Mouse (Mus musculus) liver, adult 2 months (tissue): ENCODE results near the gene Syt13. TPM values are rescaled to one million over a fixed set of nuclear protein-coding genes. Genes with fewer than 3 reads are reported as not detected.

Experiments used
- DNase-seq: peaks from one replicate; pipeline ENCODE4 v3.0.0-alpha.2; 2011; ENCODE audit warnings: low read depth, low spot score; ENCODE audit errors: extremely low read depth
- H3K27ac ChIP-seq: fragments of 200-500 bp; replicated peaks from 2 replicates; pipeline ENCODE4 v1.5.1; 2012; ENCODE audit warnings: low read depth, mild to moderate bottlenecking, control low read depth, inconsistent platforms, low read length; ENCODE audit not compliant: insufficient read depth
- H3K27me3 ChIP-seq: fragments of 200-500 bp; 2 replicates; pipeline ENCODE4 v1.6.1; 2012; ENCODE audit warnings: mild to moderate bottlenecking, moderate library complexity, low read length, inconsistent platforms; ENCODE audit not compliant: control insufficient read depth, insufficient read depth
- H3K36me3 ChIP-seq: fragments of 200-500 bp; 2 replicates; pipeline ENCODE4 v1.6.1; 2012; ENCODE audit warnings: low read length, inconsistent platforms; ENCODE audit not compliant: control insufficient read depth, insufficient read depth
- H3K4me1 ChIP-seq: fragments of 200-500 bp; 2 replicates; pipeline ENCODE4 v1.6.1; 2011; ENCODE audit warnings: low read length; ENCODE audit not compliant: control insufficient read depth, insufficient read depth
- H3K4me3 ChIP-seq: fragments of 200-500 bp; 2 replicates; pipeline ENCODE4 v1.5.1; 2011; ENCODE audit warnings: low read depth, mild to moderate bottlenecking, control low read depth, low read length, moderate library complexity; ENCODE audit not compliant: insufficient read depth
- H3K79me2 ChIP-seq: fragments of 200-500 bp; 2 replicates; pipeline ENCODE4 v1.6.1; 2012; ENCODE audit warnings: inconsistent platforms, mild to moderate bottlenecking, low read length, moderate library complexity; ENCODE audit not compliant: control insufficient read depth, insufficient read depth
- H3K9ac ChIP-seq: fragments of 200-500 bp; 2 replicates; pipeline ENCODE4 v1.6.1; 2012; ENCODE audit warnings: low read depth, mild to moderate bottlenecking, control low read depth, inconsistent platforms, low read length
- CTCF ChIP-seq: fragments of 200-500 bp; IDR thresholded peaks from 2 replicates; pipeline ENCODE4 v1.5.1; 2011; ENCODE audit warnings: low read depth, low read length, control low read depth
- POLR2A ChIP-seq: fragments of 200-500 bp; IDR thresholded peaks from 2 replicates; pipeline ENCODE4 v1.6.1; 2011; ENCODE audit warnings: low read length, control low read depth; ENCODE audit not compliant: insufficient read depth; ENCODE audit errors: extremely low read depth
- WGBS: fragments of 180-500 bp; shearing (Covaris S2); methylation state at CpG from one replicate; pipeline ENCODE4 v1.1.7; 2018; 5-methylcytosine and 5-hydroxymethylcytosine counted together
- polyA plus RNA-seq: library from polyadenylated mRNA; depleted of rRNA; stranded (reverse); fragments of >200 nt; gene quantifications from 2 replicates; pipeline ENCODE4 v1.2.3, GENCODE M21; 2012
- total RNA-seq: library from RNA; depleted of rRNA; stranded (reverse); fragments of >200 nt; gene quantifications from 2 replicates; pipeline ENCODE4 v1.2.3, GENCODE M21; 2014

Gene Syt13
- total and polyA plus RNA-seq, 2 experiments: not detected

DNA sequence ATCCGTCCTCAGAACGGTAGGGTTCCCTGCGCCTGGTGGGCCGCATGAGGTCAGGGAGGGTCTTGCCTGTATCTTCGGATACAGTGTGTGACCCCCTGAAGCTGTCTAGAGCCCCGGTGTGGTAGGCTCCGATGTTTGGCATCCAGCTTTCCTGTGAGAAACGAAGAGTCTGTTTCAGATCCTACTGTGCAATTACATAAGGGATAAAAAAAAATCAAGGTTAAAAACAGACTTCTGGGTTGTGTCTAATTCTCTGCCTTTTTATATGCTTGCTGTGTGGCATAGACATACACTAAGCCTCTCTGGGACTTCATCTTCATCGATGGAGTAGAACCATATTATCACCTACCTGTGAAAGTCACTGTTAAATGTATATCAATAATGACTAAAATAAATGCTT lies 26.1 kb downstream of the Syt13 start:
- TF ChIP-seq POLR2A: no peak
- DNase-seq: no peak
- WGBS: 87% methylated on average over 9 of the region's 9 CpGs
- Histone ChIP-seq H3K27ac (no peak overlapping the region), H3K9ac (no peak overlapping the region), H3K4me1 (no peaks in the 10 kb centered on the region), H3K36me3 (no peaks in the 10 kb centered on the region), H3K27me3 (no peaks in the 10 kb centered on the region), H3K4me3 (no peak overlapping the region), H3K79me2 (no peaks in the 10 kb centered on the region)

DNA sequence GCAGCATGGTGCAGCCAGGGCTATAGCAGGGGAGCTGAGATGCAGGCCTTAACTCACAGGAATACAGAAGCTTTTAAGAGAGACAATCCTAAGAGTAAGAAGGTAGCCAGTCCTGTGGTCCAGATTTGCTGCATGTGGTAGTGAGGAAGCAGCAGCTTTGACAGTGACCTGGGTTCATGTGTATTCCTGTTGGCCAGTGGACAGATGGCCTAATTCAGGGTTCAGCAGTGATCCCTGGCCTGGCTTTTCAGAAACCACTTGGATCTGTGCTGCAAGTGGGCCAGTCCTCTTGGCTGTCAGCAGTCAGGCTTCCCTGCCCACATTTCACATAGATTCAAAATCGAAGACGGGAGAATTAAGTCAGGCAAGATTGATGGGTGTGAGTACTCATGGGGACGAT lies 26.6 kb downstream of the Syt13 start:
- Histone ChIP-seq H3K9ac (no peak overlapping the region), H3K27ac (no peak overlapping the region)
- WGBS: 84% methylated on average over 3 of the region's 3 CpGs

DNA sequence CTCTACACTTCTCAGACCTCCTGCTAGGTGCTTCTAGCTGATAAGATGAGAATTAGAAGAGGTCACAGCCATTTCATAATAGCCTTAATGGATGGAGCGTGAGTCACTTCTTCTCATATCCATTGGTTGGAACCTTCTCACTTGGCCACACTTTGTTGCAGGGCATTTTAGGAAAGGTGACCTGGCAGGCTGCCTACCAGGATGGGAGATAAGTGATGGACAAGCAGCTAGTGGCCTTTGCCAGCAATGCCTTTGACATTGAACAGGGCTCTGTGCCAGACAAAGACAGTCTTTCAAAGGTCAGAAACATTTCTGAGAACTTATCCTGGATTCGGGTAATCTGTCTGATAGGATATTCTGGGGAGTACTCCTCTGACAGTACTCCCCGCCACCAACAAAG lies 28.5 kb downstream of the Syt13 start:
- Histone ChIP-seq H3K79me2 (no peaks in the 10 kb centered on the region), H3K4me3 (no peak overlapping the region), H3K36me3 (no peaks in the 10 kb centered on the region), H3K27ac (no peak overlapping the region), H3K27me3 (no peaks in the 10 kb centered on the region), H3K9ac (no peak overlapping the region), H3K4me1 (no peaks in the 10 kb centered on the region)
- WGBS: 30% methylated on average over 3 of the region's 3 CpGs
- peak; percentile 37 for DNase-seq
- TF ChIP-seq POLR2A: no peak
- TF ChIP-seq CTCF: no peak

More for the DNA sequence above, 26.6 kb downstream of the Syt13 start:
- Histone ChIP-seq H3K27me3 (no peaks in the 10 kb centered on the region), H3K79me2 (no peaks in the 10 kb centered on the region), H3K4me3 (no peak overlapping the region), H3K36me3 (no peaks in the 10 kb centered on the region), H3K4me1 (no peaks in the 10 kb centered on the region)
- no peak for DNase-seq
- TF ChIP-seq POLR2A: no peak
- TF ChIP-seq CTCF: no peak

DNA sequence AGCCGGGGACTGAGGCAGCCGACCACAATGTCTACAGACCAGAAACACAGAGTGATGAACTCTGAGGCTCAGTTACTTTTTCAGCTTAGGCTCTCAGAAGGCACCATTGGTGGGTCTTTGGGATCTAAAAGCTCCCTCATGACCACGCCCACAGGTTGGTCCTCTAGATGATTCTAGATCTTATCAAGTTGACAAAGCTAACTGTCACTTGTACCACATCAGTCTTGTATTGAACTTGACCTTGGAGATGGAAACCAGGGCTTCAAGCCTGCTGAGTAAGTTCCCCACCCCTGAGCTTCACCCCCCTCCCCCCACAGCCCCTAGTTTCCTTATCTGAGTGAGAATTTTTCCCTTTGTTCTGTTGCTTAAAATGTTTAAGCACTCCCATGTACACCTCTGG lies 29.5 kb downstream of the Syt13 start:
- TF ChIP-seq POLR2A: no peak
- TF ChIP-seq CTCF: no peak
- WGBS: 80% methylated on average over 3 of the region's 3 CpGs

DNA sequence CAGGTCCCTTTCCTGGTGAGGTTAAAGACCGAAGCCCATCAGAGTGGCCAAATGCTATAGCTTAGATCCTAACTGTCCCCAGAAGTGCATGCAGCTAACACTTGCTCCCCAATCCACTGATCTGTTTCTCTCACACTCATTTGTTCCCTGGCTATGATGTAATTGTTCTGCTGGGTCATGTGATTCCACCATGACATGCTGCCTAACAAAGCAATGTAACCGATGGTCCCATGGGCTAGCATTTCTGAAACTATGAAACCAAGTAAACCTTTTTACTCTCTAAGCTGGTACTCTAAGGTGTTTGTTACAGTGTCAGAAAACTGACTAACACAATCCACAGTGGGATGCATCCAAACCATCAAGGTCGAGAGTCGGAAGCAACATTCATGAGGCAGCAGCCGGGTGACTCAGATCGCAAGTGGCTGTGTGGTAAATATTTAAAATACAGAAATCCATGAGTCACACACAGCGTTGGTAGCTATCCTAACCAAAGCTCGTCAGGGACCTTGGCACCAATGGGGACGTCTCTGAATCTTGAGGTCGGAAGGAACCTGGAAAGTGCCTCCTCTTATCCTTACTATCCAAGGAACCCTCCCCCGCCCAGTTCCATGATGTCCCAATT lies 30.3 kb downstream of the Syt13 start:
- TF ChIP-seq POLR2A (no peak), CTCF (no peak)
- no peaks in the 10 kb centered on the region for H3K27me3 ChIP-seq
- no peaks in the 10 kb centered on the region for H3K36me3 ChIP-seq
- H3K4me1 ChIP-seq: no peaks in the 10 kb centered on the region
- no peaks in the 10 kb centered on the region for H3K79me2 ChIP-seq
- no peak for DNase-seq
- H3K4me3 ChIP-seq: no peak overlapping the region
- no peak overlapping the region for H3K27ac ChIP-seq
- 85% methylated on average over 11 of the region's 11 CpGs for WGBS
- no peak overlapping the region for H3K9ac ChIP-seq

More for the DNA sequence above, 29.5 kb downstream of the Syt13 start:
- Histone ChIP-seq H3K27me3 (no peaks in the 10 kb centered on the region), H3K9ac (no peak overlapping the region), H3K4me1 (no peaks in the 10 kb centered on the region), H3K4me3 (no peak overlapping the region), H3K36me3 (no peaks in the 10 kb centered on the region), H3K79me2 (no peaks in the 10 kb centered on the region), H3K27ac (no peak overlapping the region)
- no peak for DNase-seq

DNA sequence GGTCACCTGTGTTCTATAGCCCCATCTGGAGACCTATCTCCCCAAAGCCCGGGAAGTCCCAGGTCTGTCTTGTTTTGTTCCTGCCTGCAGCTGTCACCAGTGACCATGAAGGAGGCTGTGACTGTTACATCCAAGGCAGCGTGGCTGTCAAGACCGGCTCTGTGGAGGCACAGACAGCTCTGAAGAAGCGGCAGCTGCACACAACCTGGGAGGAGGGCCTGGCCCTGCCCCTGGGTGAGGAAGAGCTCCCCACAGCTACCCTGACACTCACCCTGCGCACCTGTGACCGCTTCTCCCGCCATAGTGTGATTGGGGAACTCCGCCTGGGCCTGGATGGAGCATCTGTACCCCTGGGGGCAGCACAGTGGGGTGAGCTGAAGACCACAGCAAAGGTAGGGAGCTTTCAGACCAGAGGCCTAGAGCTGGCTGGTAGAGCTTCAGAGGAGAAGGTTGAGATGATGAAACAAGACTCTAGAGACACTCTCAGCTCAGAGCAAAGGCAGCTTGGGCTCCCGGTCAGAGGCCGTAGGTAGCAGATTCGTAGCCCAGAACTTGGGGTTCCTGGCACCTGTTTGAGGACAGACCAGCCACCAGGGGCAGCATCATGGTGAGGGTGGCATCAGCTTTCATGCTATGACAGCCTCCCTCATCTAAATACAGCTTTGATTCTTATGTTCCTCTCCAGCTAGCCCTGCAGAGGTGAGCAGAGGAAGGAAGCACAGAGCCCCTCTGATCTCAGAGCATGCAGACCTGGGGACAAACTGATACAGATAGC lies 31.1 kb downstream of the Syt13 start:
- TF ChIP-seq CTCF (no peak), POLR2A (no peak)
- DNase-seq: no peak
- Histone ChIP-seq H3K79me2 (no peaks in the 10 kb centered on the region), H3K27ac (no peak overlapping the region), H3K4me3 (no peak overlapping the region), H3K4me1 (no peaks in the 10 kb centered on the region), H3K9ac (no peak overlapping the region), H3K27me3 (no peaks in the 10 kb centered on the region), H3K36me3 (no peaks in the 10 kb centered on the region)
- WGBS: 82% methylated on average over 11 of the region's 11 CpGs
